Mouse (Mus musculus) liver, embryonic 11.5 days (tissue): Measurements from ENCODE around the gene Slc2a12. TPM values are rescaled to one million over a fixed set of nuclear protein-coding genes. Genes with fewer than 3 reads are reported as not detected.

ENCODE experiments used
- ATAC-seq: fragments of 200-750 bp; cut with Nextera tagmentation; replicated peaks from 2 replicates; pipeline ENCODE4 v1.8.0; 2017; ENCODE audit warnings: moderate number of reproducible peaks, mild to moderate bottlenecking, moderate TSS enrichment, moderate library complexity; ENCODE audit not compliant: low FRiP score
- DNase-seq: peaks from one replicate; pipeline ENCODE4 v3.0.0-alpha.2; 2017; ENCODE audit warnings: low spot score
- H3K27ac ChIP-seq: fragments of 300-500 bp; sonication (generic); 2 replicates; pipeline ENCODE4 v1.5.1; 2014; ENCODE audit warnings: mild to moderate bottlenecking, low read depth, low read length, control low read depth
- H3K27me3 ChIP-seq: fragments of 300-500 bp; sonication (generic); replicated peaks from 2 replicates; pipeline ENCODE4 v1.6.1; 2014; ENCODE audit warnings: low read length, mixed read lengths; ENCODE audit not compliant: control insufficient read depth, insufficient read depth
- H3K36me3 ChIP-seq: fragments of 300-500 bp; sonication (generic); 2 replicates; pipeline ENCODE4 v1.6.1; 2014; ENCODE audit warnings: mild to moderate bottlenecking, low read length, moderate library complexity, mixed read lengths; ENCODE audit not compliant: control insufficient read depth, insufficient read depth
- H3K4me1 ChIP-seq: fragments of 300-500 bp; sonication (generic); replicated peaks from 2 replicates; pipeline ENCODE4 v1.6.1; 2014; ENCODE audit warnings: low read length, mixed read lengths; ENCODE audit not compliant: control insufficient read depth, insufficient read depth
- H3K4me2 ChIP-seq: fragments of 300-500 bp; sonication (generic); 2 replicates; pipeline ENCODE4 v1.6.1; 2014; ENCODE audit warnings: mild to moderate bottlenecking, control low read depth, moderate library complexity
- H3K4me3 ChIP-seq: fragments of 300-500 bp; sonication (generic); 2 replicates; pipeline ENCODE4 v1.5.1; 2014; ENCODE audit warnings: low read depth, low read length, control low read depth
- H3K9ac ChIP-seq: fragments of 300-500 bp; sonication (generic); 2 replicates; pipeline ENCODE4 v1.6.1; 2014; ENCODE audit warnings: low read depth, low read length, control low read depth
- H3K9me3 ChIP-seq: fragments of 300-500 bp; sonication (generic); 2 replicates; pipeline ENCODE4 v1.6.1; 2016; ENCODE audit warnings: low read length, inconsistent platforms, mixed read lengths; ENCODE audit not compliant: control insufficient read depth
- WGBS: fragments of 180-500 bp; shearing (Covaris S2); extraction: QIAGEN DNeasy Blood & Tissue Kit; methylation state at CpG from one replicate; pipeline ENCODE4 v1.1.7; 2014; 5-methylcytosine and 5-hydroxymethylcytosine counted together
- polyA plus RNA-seq: library from polyadenylated mRNA; unstranded; fragments of >200 nt; fragmentation: Nextera tagmentation; extraction: Ambion mirVana; gene quantifications from 2 replicates; pipeline ENCODE4 v1.2.1, GENCODE M21; 2014

Slc2a12 gene
- 0.16 and 0.32 TPM in 2 replicates for polyA plus RNA-seq

DNA sequence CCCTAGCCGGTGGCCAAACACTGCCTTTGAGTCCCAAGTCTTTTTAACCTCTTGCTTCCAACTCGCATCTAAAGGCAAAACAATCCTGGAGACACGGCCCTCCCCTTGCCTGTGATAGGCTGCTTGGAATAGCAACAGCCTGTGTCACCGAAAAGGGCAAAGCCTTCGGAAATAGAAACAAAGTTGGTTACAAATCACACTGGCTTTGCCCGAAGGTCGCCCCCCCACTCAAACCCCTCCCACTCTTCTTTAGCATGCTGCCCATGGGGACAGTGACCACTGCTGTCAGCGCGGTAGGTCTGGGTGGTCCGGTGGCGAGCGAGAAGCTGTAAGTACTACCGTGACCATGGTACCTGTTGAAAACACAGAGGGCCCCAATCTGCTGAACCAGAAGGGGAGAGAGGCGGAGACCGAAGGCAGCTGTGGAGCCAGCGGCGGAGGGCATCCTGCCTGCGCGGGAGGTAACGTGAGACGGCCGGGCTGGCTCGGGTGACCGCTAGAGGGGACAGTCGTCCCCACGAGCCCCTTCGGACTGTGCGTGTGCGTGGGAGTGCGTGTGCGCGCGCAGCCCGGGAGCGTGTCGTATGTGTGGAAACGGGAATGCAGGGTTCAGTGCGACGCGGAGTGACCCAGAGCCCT lies at the start of gene Slc2a12:
Gene Slc2a12 (plus strand): TSS at position 159 of the 639 bp plus-strand sequence.
- Histone ChIP-seq H3K4me2 (peak within 1 kb of the TSS; percentile 82), H3K4me1 (no peaks in the 10 kb centered on the region), H3K27me3 (no peaks in the 10 kb centered on the region), H3K4me3 (peak within 1 kb of the TSS; percentile 54), H3K36me3 (no peaks in the 10 kb centered on the region), H3K9ac (peak within 1 kb of the TSS; percentile 30; the same call in 1 of the 2 replicates), H3K27ac (no peak within 1 kb of the TSS), H3K9me3 (no peaks in the 10 kb centered on the region)
- ATAC-seq (peak; percentile 67), DNase-seq (peak; percentile 59)
- WGBS = 1% methylated on average over 40 of the region's 40 CpGs

DNA sequence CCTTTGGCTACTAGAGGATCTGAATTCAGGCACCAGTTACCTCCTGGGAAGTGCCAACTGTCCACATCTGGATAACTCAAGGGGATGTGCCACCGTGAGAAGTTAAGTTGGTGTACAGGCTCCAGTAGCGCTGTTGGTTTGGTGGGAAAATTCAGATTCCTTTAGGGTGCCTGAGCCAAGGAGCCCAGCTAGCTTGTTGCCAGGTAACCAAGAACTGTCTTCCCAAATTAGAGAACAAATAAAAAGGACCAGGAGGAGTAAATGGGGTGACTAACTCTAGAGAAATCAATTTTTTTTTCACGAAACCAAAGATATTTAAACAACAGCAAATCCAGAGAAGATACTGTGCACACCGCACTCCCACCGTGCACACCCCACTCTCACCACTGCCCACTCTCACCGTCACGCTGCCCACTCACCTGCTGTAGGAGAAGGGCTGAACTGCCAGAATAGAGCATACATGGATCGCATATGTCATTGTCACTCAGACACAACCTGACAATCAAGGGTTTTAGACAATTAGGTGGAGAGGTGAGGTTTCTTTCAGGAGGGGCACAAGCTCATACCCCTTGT lies 45.8 kb upstream of the Slc2a12 start:
- Histone ChIP-seq H3K4me3 (no peak overlapping the region), H3K9me3 (no peaks in the 10 kb centered on the region)
- no peak for ATAC-seq

DNA sequence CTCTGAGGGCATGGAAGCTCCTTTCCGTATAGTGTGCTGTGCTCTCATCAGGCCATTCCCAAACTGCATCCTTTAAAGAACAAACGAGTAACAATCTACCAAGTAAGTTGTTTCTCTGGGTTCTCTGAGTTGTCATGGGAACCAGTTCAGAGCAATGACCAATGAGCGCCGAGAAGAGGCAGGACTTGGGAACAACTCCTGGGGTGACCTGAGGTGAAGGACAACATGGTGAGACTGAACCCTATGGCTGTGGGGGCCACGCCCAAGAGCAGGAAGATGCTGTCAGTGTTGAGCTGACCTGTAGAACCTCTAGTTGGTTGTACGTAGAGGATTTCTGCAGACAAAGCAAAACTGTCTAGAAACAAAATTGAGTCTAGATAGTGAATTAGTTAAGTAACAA lies 43.8 kb upstream of the Slc2a12 start:
- ATAC-seq (no peak), DNase-seq (no peak)
- Histone ChIP-seq H3K36me3 (no peaks in the 10 kb centered on the region), H3K9me3 (no peaks in the 10 kb centered on the region), H3K27me3 (no peaks in the 10 kb centered on the region), H3K4me2 (no peak overlapping the region), H3K27ac (no peak overlapping the region), H3K4me1 (no peaks in the 10 kb centered on the region), H3K4me3 (no peak overlapping the region), H3K9ac (no peak overlapping the region)
- 80% methylated on average over 6 of the region's 6 CpGs for WGBS

More for the DNA sequence above, 45.8 kb upstream of the Slc2a12 start:
- Histone ChIP-seq H3K27me3 (no peaks in the 10 kb centered on the region), H3K4me2 (no peak overlapping the region), H3K9ac (no peak overlapping the region), H3K4me1 (no peaks in the 10 kb centered on the region), H3K36me3 (no peaks in the 10 kb centered on the region), H3K27ac (no peak overlapping the region)
- 88% methylated on average over 8 of the region's 8 CpGs for WGBS
- no peak for DNase-seq

DNA sequence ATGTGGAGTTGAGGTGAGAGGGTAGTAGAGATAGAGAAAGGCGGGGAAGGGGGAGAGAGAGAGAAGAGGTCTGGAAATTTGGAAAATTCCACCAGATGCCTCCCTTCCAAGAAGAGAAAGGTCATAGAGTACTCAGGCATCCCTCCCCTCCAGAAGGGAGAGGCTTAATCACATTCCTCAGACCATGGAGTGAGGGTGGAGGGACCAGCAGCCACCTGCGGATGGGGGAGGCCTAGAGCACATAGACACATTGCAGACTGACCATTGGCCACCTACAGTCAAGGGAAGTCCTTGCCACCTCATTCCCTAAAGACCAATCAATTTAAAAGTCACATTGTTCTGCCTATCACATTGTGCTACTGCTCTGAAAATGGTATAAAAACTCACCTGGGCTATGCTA lies 40.0 kb upstream of the Slc2a12 start:
- H3K9me3 ChIP-seq = no peaks in the 10 kb centered on the region
- WGBS = 74% methylated on average over 2 of the region's 2 CpGs
- ATAC-seq = no peak
- no peak overlapping the region for H3K4me2 ChIP-seq
- H3K27ac ChIP-seq = no peak overlapping the region
- no peaks in the 10 kb centered on the region for H3K36me3 ChIP-seq
- no peak for DNase-seq
- no peaks in the 10 kb centered on the region for H3K27me3 ChIP-seq
- no peak overlapping the region for H3K9ac ChIP-seq
- H3K4me3 ChIP-seq = no peak overlapping the region
- H3K4me1 ChIP-seq = no peaks in the 10 kb centered on the region

DNA sequence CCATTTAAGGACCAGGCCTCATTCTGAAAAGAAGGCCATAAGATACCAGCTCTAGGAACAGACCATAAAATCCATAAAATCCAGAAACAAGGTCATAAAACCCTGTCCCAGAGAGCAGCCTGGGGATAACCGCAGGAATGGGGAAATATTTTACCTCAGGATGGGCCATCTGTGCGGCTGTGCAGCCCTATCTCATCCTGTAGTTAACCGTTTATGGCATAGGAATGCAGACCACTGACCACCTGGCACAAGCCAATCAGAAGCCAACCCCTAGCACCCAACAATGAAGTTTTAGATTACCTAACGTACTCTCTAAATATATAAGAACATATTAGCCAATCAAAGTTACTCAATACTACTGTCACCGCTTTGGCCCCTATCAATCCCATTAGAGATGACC lies 36.5 kb upstream of the Slc2a12 start:
- no peak overlapping the region for H3K4me3 ChIP-seq
- ATAC-seq (no peak), DNase-seq (no peak)
- no peak overlapping the region for H3K9ac ChIP-seq
- H3K4me1 ChIP-seq = no peaks in the 10 kb centered on the region
- 66% methylated on average over 5 of the region's 5 CpGs for WGBS
- no peaks in the 10 kb centered on the region for H3K36me3 ChIP-seq
- no peaks in the 10 kb centered on the region for H3K9me3 ChIP-seq
- H3K4me2 ChIP-seq = no peak overlapping the region
- H3K27me3 ChIP-seq = no peaks in the 10 kb centered on the region
- no peak overlapping the region for H3K27ac ChIP-seq

- DNase-seq = no peak
- no peaks in the 10 kb centered on the region for H3K27me3 ChIP-seq
- H3K4me1 ChIP-seq = no peaks in the 10 kb centered on the region
- no peak overlapping the region for H3K27ac ChIP-seq
- no peaks in the 10 kb centered on the region for H3K36me3 ChIP-seq
- no peak overlapping the region for H3K9ac ChIP-seq
- WGBS = 11% methylated on average over 11 of the region's 11 CpGs
- no peaks in the 10 kb centered on the region for H3K9me3 ChIP-seq
- no peak overlapping the region for H3K4me3 ChIP-seq
- 0 out of 2 replicates have a peak overlapping the region, but pooled peaks have one; percentile 4 for H3K4me2 ChIP-seq
- ATAC-seq = no peak
Measured at GRCm38 (mm10) chr10:22608799-22609357, 35.9 kb upstream of the Slc2a12 start.

- no peak overlapping the region for H3K4me2 ChIP-seq
- no peak for ATAC-seq
- DNase-seq = no peak
- H3K27me3 ChIP-seq = no peaks in the 10 kb centered on the region
- no peaks in the 10 kb centered on the region for H3K9me3 ChIP-seq
- H3K27ac ChIP-seq = no peak overlapping the region
- WGBS = 74% methylated on average over 5 of the region's 5 CpGs
- H3K9ac ChIP-seq = no peak overlapping the region
- no peak overlapping the region for H3K4me3 ChIP-seq
- no peaks in the 10 kb centered on the region for H3K36me3 ChIP-seq
- H3K4me1 ChIP-seq = no peaks in the 10 kb centered on the region
Measured at GRCm38 (mm10) chr10:22613301-22613700, 31.5 kb upstream of the Slc2a12 start.

- H3K36me3 ChIP-seq = no peaks in the 10 kb centered on the region
- H3K9ac ChIP-seq = no peak overlapping the region
- H3K4me1 ChIP-seq = no peaks in the 10 kb centered on the region
- DNase-seq (no peak), ATAC-seq (no peak)
- no peaks in the 10 kb centered on the region for H3K9me3 ChIP-seq
- 85% methylated on average over 8 of the region's 8 CpGs for WGBS
- H3K27ac ChIP-seq = no peak overlapping the region
- no peak overlapping the region for H3K4me2 ChIP-seq
- no peaks in the 10 kb centered on the region for H3K27me3 ChIP-seq
- H3K4me3 ChIP-seq = no peak overlapping the region
Measured at GRCm38 (mm10) chr10:22614554-22614953, 30.3 kb upstream of the Slc2a12 start.

DNA sequence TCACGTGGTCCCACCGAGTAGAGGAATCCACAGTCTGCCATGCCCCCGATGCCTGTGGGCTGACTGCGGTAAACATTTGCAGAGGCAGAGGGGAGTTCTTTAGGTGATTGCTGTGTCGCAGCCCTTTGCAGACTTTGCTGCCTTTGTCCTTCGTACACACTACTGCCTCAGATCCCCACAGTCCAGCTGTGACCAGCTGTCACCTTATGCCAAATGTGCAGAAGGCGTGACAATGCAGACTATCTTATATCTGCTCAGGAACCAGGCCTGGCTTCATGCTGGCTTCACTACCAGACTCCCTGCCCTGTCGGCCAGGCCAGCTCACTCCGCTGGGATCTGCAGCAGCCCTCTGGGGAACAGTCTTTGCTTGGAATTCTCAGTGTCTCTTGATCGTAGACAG lies 29.5 kb upstream of the Slc2a12 start:
- no peak overlapping the region for H3K9ac ChIP-seq
- no peak overlapping the region for H3K27ac ChIP-seq
- ATAC-seq (no peak), DNase-seq (no peak)
- H3K4me2 ChIP-seq = no peak overlapping the region
- no peaks in the 10 kb centered on the region for H3K27me3 ChIP-seq
- H3K4me3 ChIP-seq = no peak overlapping the region
- H3K36me3 ChIP-seq = no peaks in the 10 kb centered on the region
- H3K9me3 ChIP-seq = no peaks in the 10 kb centered on the region
- 47% methylated on average over 10 of the region's 10 CpGs for WGBS
- H3K4me1 ChIP-seq = no peaks in the 10 kb centered on the region
